Mouse (Mus musculus): ENCODE measurements around the gene Sell. TPM values are rescaled to one million over a fixed set of nuclear protein-coding genes. Genes with fewer than 3 reads are reported as not detected.

Sell gene
- polyA plus RNA-seq, 1 experiment from 2014 or later = 103 TPM

- DNase-seq (ENCODE audit: low spot score) = no peak
Measured at GRCm38 (mm10) chr1:164074606-164075140, 12.9 kb downstream of the Sell start.

GRCm38 (mm10) chr1:164075416-164075815 is 13.6 kb downstream of the Sell start:
- DNase-seq (ENCODE audit: low spot score) = no peak

GRCm38 (mm10) chr1:164076441-164076840 is 14.7 kb downstream of the Sell start:
- no peak for DNase-seq (ENCODE audit: low spot score)

- peak; percentile 60 for DNase-seq (ENCODE audit: low spot score)
Measured at GRCm38 (mm10) chr1:164077031-164077430, 15.2 kb downstream of the Sell start.

- peak; percentile 33 for DNase-seq (ENCODE audit: low spot score)
Measured at GRCm38 (mm10) chr1:164078323-164078741, 16.6 kb downstream of the Sell start.

GRCm38 (mm10) chr1:164079091-164079490 is 17.3 kb downstream of the Sell start:
- DNase-seq (ENCODE audit: low spot score) = no peak

GRCm38 (mm10) chr1:164083046-164083445 is 21.3 kb downstream of the Sell start:
- no peak for DNase-seq (ENCODE audit: low spot score)

GRCm38 (mm10) chr1:164086797-164087196 is 25.0 kb downstream of the Sell start:
- no peak for DNase-seq (ENCODE audit: low spot score)

- no peak for DNase-seq (ENCODE audit: low spot score)
Measured at GRCm38 (mm10) chr1:164087872-164088271, 26.1 kb downstream of the Sell start.

- DNase-seq (ENCODE audit: low spot score) = no peak
Measured at GRCm38 (mm10) chr1:164096780-164097179, 35.0 kb downstream of the Sell start.

- DNase-seq (ENCODE audit: low spot score) = no peak
Measured at GRCm38 (mm10) chr1:164097911-164098310, 36.1 kb downstream of the Sell start.

- no peak for DNase-seq (ENCODE audit: low spot score)
Measured at GRCm38 (mm10) chr1:164098372-164098771, 36.6 kb downstream of the Sell start.

- no peak for DNase-seq (ENCODE audit: low spot score)
Measured at GRCm38 (mm10) chr1:164109763-164110162, 48.0 kb downstream of the Sell start.

- no peak for DNase-seq (ENCODE audit: low spot score)
Measured at GRCm38 (mm10) chr1:164110591-164111329, 49.0 kb downstream of the Sell start.

GRCm38 (mm10) chr1:164114280-164114679 is 52.5 kb downstream of the Sell start:
- no peak for DNase-seq (ENCODE audit: low spot score)

- DNase-seq (ENCODE audit: low spot score) = no peak
Measured at GRCm38 (mm10) chr1:164114947-164115493, 53.2 kb downstream of the Sell start, which contains the start of gene Selp. Gene Selp, plus strand, starts transcription at chr1:164115264.

- no peak for DNase-seq (ENCODE audit: low spot score)
Measured at GRCm38 (mm10) chr1:164115647-164116046, 53.9 kb downstream of the Sell start.

- no peak for DNase-seq (ENCODE audit: low spot score)
Measured at GRCm38 (mm10) chr1:164117869-164118268, 56.1 kb downstream of the Sell start.

- DNase-seq (ENCODE audit: low spot score) = no peak
Measured at GRCm38 (mm10) chr1:164119892-164120776, 58.4 kb downstream of the Sell start.

GRCm38 (mm10) chr1:164120777-164121158 is 59.0 kb downstream of the Sell start:
- DNase-seq (ENCODE audit: low spot score) = no peak

GRCm38 (mm10) chr1:164123836-164124235 is 62.1 kb downstream of the Sell start:
- DNase-seq (ENCODE audit: low spot score) = no peak

- no peak for DNase-seq (ENCODE audit: low spot score)
Measured at GRCm38 (mm10) chr1:164130013-164130412, 68.2 kb downstream of the Sell start.

Data from thymus, postnatal 0 days (tissue).